Comparison of ENCODE assay signal across 8 mouse cellular contexts in the genomic region with DNA sequence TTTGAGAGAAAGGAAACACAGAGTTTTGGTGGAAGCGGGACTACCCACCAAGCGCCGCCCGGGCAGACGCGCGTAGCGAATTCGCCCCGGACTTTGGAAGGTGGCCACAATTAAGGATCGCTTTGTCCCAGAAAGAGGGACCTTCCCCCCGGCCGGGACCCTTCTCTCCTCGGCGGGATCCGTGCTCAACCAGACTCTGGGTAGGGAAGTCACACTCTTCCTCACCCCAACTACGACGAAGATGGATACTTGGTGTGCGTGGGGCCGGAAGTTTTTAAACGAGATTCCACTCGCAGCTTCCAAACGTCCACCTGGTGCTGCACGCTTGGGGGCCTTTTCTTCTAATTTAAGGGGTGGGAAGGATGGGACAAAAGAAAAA. TPM values are rescaled to one million over a fixed set of nuclear protein-coding genes. Genes with fewer than 3 reads are reported as not detected.
A peak's percentile ranks its signal among the peaks of the same experiment; 100 is the strongest.
DNase-seq lines count a peak whose midpoint lies in the region; ATAC-seq and TF ChIP-seq lines count a peak whose summit lies in the region.

No protein-coding gene starts in this region.

- peak; percentile 66 for DNase-seq in lung, adult 2 months
- DNase-seq in lung, postnatal 25 days (ENCODE audit: low spot score): no peak
- DNase-seq in embryo, embryonic 10 days (ENCODE audit: low spot score): peak; percentile 47
- DNase-seq in kidney, postnatal 0 days (ENCODE audit: low spot score): no peak
- peak; percentile 97 for DNase-seq in midbrain, embryonic 11.5 days (ENCODE audit: low spot score, missing footprints)
- peak; percentile 48 for DNase-seq in thymus, postnatal 4 days
- DNase-seq in adipocyte (ENCODE audit: low spot score): no peak

- no peak for ATAC-seq in heart, embryonic 11.5 days (replicated peaks; ENCODE audit: insufficient number of reproducible peaks, low FRiP score, low TSS enrichment)
- ATAC-seq in kidney, postnatal 0 days (replicated peaks; ENCODE audit: low FRiP score, low read depth): no peak
- no peak for ATAC-seq in midbrain, embryonic 11.5 days (ENCODE audit: low FRiP score)

- peak overlapping the region; percentile 88 for H3K9ac ChIP-seq in heart, embryonic 11.5 days (ENCODE audit: low read depth, low read length)
- H3K9ac ChIP-seq in kidney, postnatal 0 days (ENCODE audit: low read depth, low read length): peak overlapping the region; percentile 85
- H3K9ac ChIP-seq in midbrain, embryonic 11.5 days (ENCODE audit: low read length): peak overlapping the region; percentile 98

- TF ChIP-seq CTCF in lung, adult 2 months (IDR thresholded peaks at IDR 0.05; ENCODE audit: insufficient read depth, low read length): no peak
- no peak for TF ChIP-seq CTCF in kidney, postnatal 0 days (IDR thresholded peaks at IDR 0.05; ENCODE audit: low read depth)

- no peaks in the 10 kb centered on the region for H3K27me3 ChIP-seq in heart, embryonic 11.5 days (ENCODE audit: control insufficient read depth, insufficient read depth, low read length)
- H3K27me3 ChIP-seq in kidney, postnatal 0 days (ENCODE audit: insufficient read depth, low read length): no peaks in the 10 kb centered on the region
- no peaks in the 10 kb centered on the region for H3K27me3 ChIP-seq in midbrain, embryonic 11.5 days (ENCODE audit: control insufficient read depth, insufficient read depth, low read length)

- H3K4me2 ChIP-seq in heart, embryonic 11.5 days: peak overlapping the region; percentile 96
- H3K4me2 ChIP-seq in kidney, postnatal 0 days (ENCODE audit: low read length): peak overlapping the region; percentile 70
- H3K4me2 ChIP-seq in midbrain, embryonic 11.5 days: peak overlapping the region; percentile 99

- H3K27ac ChIP-seq in heart, embryonic 11.5 days (ENCODE audit: low read depth, low read length): peak overlapping the region; percentile 98
- peak overlapping the region; percentile 93 for H3K27ac ChIP-seq in kidney, postnatal 0 days
- H3K27ac ChIP-seq in midbrain, embryonic 11.5 days (ENCODE audit: low read depth, low read length): peak overlapping the region; percentile 98

- H3K9me3 ChIP-seq in heart, embryonic 11.5 days (replicated peaks; ENCODE audit: control insufficient read depth, low read length): no peaks in the 10 kb centered on the region
- no peaks in the 10 kb centered on the region for H3K9me3 ChIP-seq in kidney, postnatal 0 days (replicated peaks; ENCODE audit: low read length)
- no peaks in the 10 kb centered on the region for H3K9me3 ChIP-seq in midbrain, embryonic 11.5 days (ENCODE audit: control insufficient read depth, low read length)

- H3K4me3 ChIP-seq in lung, adult 2 months (replicated peaks; ENCODE audit: extremely low read depth, low read depth, low read length): peak overlapping the region; percentile 80
- H3K4me3 ChIP-seq in heart, embryonic 11.5 days (ENCODE audit: low read depth, low read length): peak overlapping the region; percentile 85
- peak overlapping the region; percentile 79 for H3K4me3 ChIP-seq in kidney, postnatal 0 days (replicated peaks; ENCODE audit: low read depth, low read length)
- peak overlapping the region; percentile 98 for H3K4me3 ChIP-seq in midbrain, embryonic 11.5 days (ENCODE audit: low read depth, low read length)

- 2% methylated on average over 24 of the region's 24 CpGs for WGBS in lung, adult 2 months
- 0% methylated on average over 24 of the region's 24 CpGs for WGBS in heart, embryonic 11.5 days (ENCODE audit: insufficient replicate concordance)
- under 1% methylated on average over 24 of the region's 24 CpGs for WGBS in kidney, postnatal 0 days
- WGBS in midbrain, embryonic 11.5 days: 1% methylated on average over 24 of the region's 24 CpGs

- TF ChIP-seq POLR2A in lung, adult 2 months (IDR thresholded peaks at IDR 0.05; ENCODE audit: borderline replicate concordance, extremely low read depth, low read depth, low read length): no peak

- no peaks in the 10 kb centered on the region for H3K36me3 ChIP-seq in heart, embryonic 11.5 days (ENCODE audit: control insufficient read depth, insufficient read depth, low read length)
- no peaks in the 10 kb centered on the region for H3K36me3 ChIP-seq in kidney, postnatal 0 days (ENCODE audit: insufficient read depth, low read length)
- no peaks in the 10 kb centered on the region for H3K36me3 ChIP-seq in midbrain, embryonic 11.5 days (ENCODE audit: control insufficient read depth, insufficient read depth, low read length)

- H3K4me1 ChIP-seq in lung, adult 2 months (ENCODE audit: control insufficient read depth, insufficient read depth, low read length): peaks cover 8% of the 10 kb centered on the region; the same call in 1 of the 2 replicates
- peaks cover 46% of the 10 kb centered on the region for H3K4me1 ChIP-seq in heart, embryonic 11.5 days (ENCODE audit: control insufficient read depth, insufficient read depth, low read length)
- peaks cover 38% of the 10 kb centered on the region for H3K4me1 ChIP-seq in kidney, postnatal 0 days (replicated peaks; ENCODE audit: insufficient read depth, low read length)
- H3K4me1 ChIP-seq in midbrain, embryonic 11.5 days (ENCODE audit: control insufficient read depth, insufficient read depth, low read length): peaks cover 45% of the 10 kb centered on the region

RNA-seq across cellular contexts. Expression of gene Slc38a10, which starts 36.9 kb away (rescaled TPM):
- polyA plus RNA-seq in lung, adult 2 months (2012; rRNA removed): 132 and 170 TPM in 2 replicates
- polyA plus RNA-seq in heart, embryonic 11.5 days (2014; fragmentation: Nextera tagmentation; extraction: Ambion mirVana): 57.5 and 72.0 TPM in 2 replicates
- polyA plus RNA-seq in kidney, postnatal 0 days (2015; fragmentation: Nextera tagmentation; extraction: Ambion mirVana): 94.0 and 105 TPM in 2 replicates
- polyA plus RNA-seq in midbrain, embryonic 11.5 days (2014; fragmentation: Nextera tagmentation; extraction: Ambion mirVana): 46.3 and 53.3 TPM in 2 replicates

RNA-seq across cellular contexts. Expression of gene Bahcc1, which starts 44.7 kb away (rescaled TPM):
- 10.8 and 12.4 TPM in 2 replicates for polyA plus RNA-seq in lung, adult 2 months (2012; rRNA removed)
- polyA plus RNA-seq in heart, embryonic 11.5 days (2014; fragmentation: Nextera tagmentation; extraction: Ambion mirVana): 7.0 and 9.1 TPM in 2 replicates
- polyA plus RNA-seq in kidney, postnatal 0 days (2015; fragmentation: Nextera tagmentation; extraction: Ambion mirVana): 8.2 and 8.6 TPM in 2 replicates
- polyA plus RNA-seq in midbrain, embryonic 11.5 days (2014; fragmentation: Nextera tagmentation; extraction: Ambion mirVana): 17.6 and 20.6 TPM in 2 replicates

Comparison
In these comparisons a context has a peak if more than half of its experiments do, and no peak if none do; other contexts are left out.
1. DNase-seq: peak in lung, adult 2 months (single experiment), embryo, embryonic 10 days (single experiment), midbrain, embryonic 11.5 days (single experiment) and thymus, postnatal 4 days (single experiment); none in lung, postnatal 25 days (single experiment), kidney, postnatal 0 days (single experiment) and adipocyte (single experiment).
2. Peak in every context shown above with its lines, with median percentiles within 50 percentile points of each other: H3K4me3 ChIP-seq, H3K27ac ChIP-seq, H3K4me2 ChIP-seq and H3K9ac ChIP-seq.